Mouse (Mus musculus): ENCODE data around the gene Cdadc1.
A peak's percentile ranks its signal among the peaks of the same experiment; 100 is the strongest.

Cdadc1 gene

GRCm38 (mm10) chr14:59597398-59598259 is at the start of gene Cdadc1:
Cdadc1 (minus strand) TSS chr14:59597959.
- ATAC-seq (ENCODE audit: insufficient number of reproducible peaks, low FRiP score, low TSS enrichment): peak; percentile 89

- ATAC-seq (ENCODE audit: insufficient number of reproducible peaks, low FRiP score, low TSS enrichment): no peak
Observed at GRCm38 (mm10) chr14:59646826-59647697, 49.3 kb upstream of the Cdadc1 start.

GRCm38 (mm10) chr14:59644896-59645295 is 47.1 kb upstream of the Cdadc1 start:
- no peak for ATAC-seq (ENCODE audit: insufficient number of reproducible peaks, low FRiP score, low TSS enrichment)

- ATAC-seq (ENCODE audit: insufficient number of reproducible peaks, low FRiP score, low TSS enrichment): no peak
Observed at GRCm38 (mm10) chr14:59644166-59644565, 46.4 kb upstream of the Cdadc1 start.

- no peak for ATAC-seq (ENCODE audit: insufficient number of reproducible peaks, low FRiP score, low TSS enrichment)
Observed at GRCm38 (mm10) chr14:59643582-59643981, 45.8 kb upstream of the Cdadc1 start.

GRCm38 (mm10) chr14:59641856-59642255 is 44.1 kb upstream of the Cdadc1 start:
- no peak for ATAC-seq (ENCODE audit: insufficient number of reproducible peaks, low FRiP score, low TSS enrichment)

GRCm38 (mm10) chr14:59638906-59639703 is 41.3 kb upstream of the Cdadc1 start:
- ATAC-seq (ENCODE audit: insufficient number of reproducible peaks, low FRiP score, low TSS enrichment): no peak

- no peak for ATAC-seq (ENCODE audit: insufficient number of reproducible peaks, low FRiP score, low TSS enrichment)
Observed at GRCm38 (mm10) chr14:59633988-59634387, 36.2 kb upstream of the Cdadc1 start.

- ATAC-seq (ENCODE audit: insufficient number of reproducible peaks, low FRiP score, low TSS enrichment): no peak
Observed at GRCm38 (mm10) chr14:59633295-59633898, 35.6 kb upstream of the Cdadc1 start.

GRCm38 (mm10) chr14:59632067-59632466 is 34.3 kb upstream of the Cdadc1 start:
- ATAC-seq (ENCODE audit: insufficient number of reproducible peaks, low FRiP score, low TSS enrichment): no peak

- no peak for ATAC-seq (ENCODE audit: insufficient number of reproducible peaks, low FRiP score, low TSS enrichment)
Observed at GRCm38 (mm10) chr14:59630096-59630495, 32.3 kb upstream of the Cdadc1 start.

GRCm38 (mm10) chr14:59629308-59629707 is 31.5 kb upstream of the Cdadc1 start:
- no peak for ATAC-seq (ENCODE audit: insufficient number of reproducible peaks, low FRiP score, low TSS enrichment)

- no peak for ATAC-seq (ENCODE audit: insufficient number of reproducible peaks, low FRiP score, low TSS enrichment)
Observed at GRCm38 (mm10) chr14:59627823-59628222, 30.1 kb upstream of the Cdadc1 start.

GRCm38 (mm10) chr14:59627142-59627680 is 29.5 kb upstream of the Cdadc1 start:
- no peak for ATAC-seq (ENCODE audit: insufficient number of reproducible peaks, low FRiP score, low TSS enrichment)

GRCm38 (mm10) chr14:59626711-59627110 is 29.0 kb upstream of the Cdadc1 start:
- no peak for ATAC-seq (ENCODE audit: insufficient number of reproducible peaks, low FRiP score, low TSS enrichment)

- no peak for ATAC-seq (ENCODE audit: insufficient number of reproducible peaks, low FRiP score, low TSS enrichment)
Observed at GRCm38 (mm10) chr14:59625806-59626364, 28.1 kb upstream of the Cdadc1 start.

- ATAC-seq (ENCODE audit: insufficient number of reproducible peaks, low FRiP score, low TSS enrichment): peak; percentile 49; the same call in 1 of the 2 replicates
Observed at GRCm38 (mm10) chr14:59625158-59625805, 27.5 kb upstream of the Cdadc1 start, which contains the start of gene Shisa2. Shisa2 (plus strand) TSS chr14:59625308.

GRCm38 (mm10) chr14:59624326-59624885 is 26.6 kb upstream of the Cdadc1 start:
- no peak for ATAC-seq (ENCODE audit: insufficient number of reproducible peaks, low FRiP score, low TSS enrichment)

All from cerebellum, adult (tissue).